Mouse (Mus musculus) liver, adult 2 months (tissue): ENCODE results near the gene Gm20388. TPM values are rescaled to one million over a fixed set of nuclear protein-coding genes. Genes with fewer than 3 reads are reported as not detected.
A peak's percentile ranks its signal among the peaks of the same experiment; 100 is the strongest.

Source experiments
- DNase-seq: peaks from one replicate; pipeline ENCODE4 v3.0.0-alpha.2; 2011; ENCODE audit warnings: low read depth, low spot score; ENCODE audit errors: extremely low read depth
- H3K27ac ChIP-seq: fragments of 200-500 bp; replicated peaks from 2 replicates; pipeline ENCODE4 v1.5.1; 2012; ENCODE audit warnings: low read depth, mild to moderate bottlenecking, control low read depth, inconsistent platforms, low read length; ENCODE audit not compliant: insufficient read depth
- H3K27me3 ChIP-seq: fragments of 200-500 bp; 2 replicates; pipeline ENCODE4 v1.6.1; 2012; ENCODE audit warnings: mild to moderate bottlenecking, moderate library complexity, low read length, inconsistent platforms; ENCODE audit not compliant: control insufficient read depth, insufficient read depth
- H3K36me3 ChIP-seq: fragments of 200-500 bp; 2 replicates; pipeline ENCODE4 v1.6.1; 2012; ENCODE audit warnings: low read length, inconsistent platforms; ENCODE audit not compliant: control insufficient read depth, insufficient read depth
- H3K4me1 ChIP-seq: fragments of 200-500 bp; 2 replicates; pipeline ENCODE4 v1.6.1; 2011; ENCODE audit warnings: low read length; ENCODE audit not compliant: control insufficient read depth, insufficient read depth
- H3K4me3 ChIP-seq: fragments of 200-500 bp; 2 replicates; pipeline ENCODE4 v1.5.1; 2011; ENCODE audit warnings: low read depth, mild to moderate bottlenecking, control low read depth, low read length, moderate library complexity; ENCODE audit not compliant: insufficient read depth
- H3K79me2 ChIP-seq: fragments of 200-500 bp; 2 replicates; pipeline ENCODE4 v1.6.1; 2012; ENCODE audit warnings: inconsistent platforms, mild to moderate bottlenecking, low read length, moderate library complexity; ENCODE audit not compliant: control insufficient read depth, insufficient read depth
- H3K9ac ChIP-seq: fragments of 200-500 bp; 2 replicates; pipeline ENCODE4 v1.6.1; 2012; ENCODE audit warnings: low read depth, mild to moderate bottlenecking, control low read depth, inconsistent platforms, low read length
- CTCF ChIP-seq: fragments of 200-500 bp; IDR thresholded peaks from 2 replicates; pipeline ENCODE4 v1.5.1; 2011; ENCODE audit warnings: low read depth, low read length, control low read depth
- POLR2A ChIP-seq: fragments of 200-500 bp; IDR thresholded peaks from 2 replicates; pipeline ENCODE4 v1.6.1; 2011; ENCODE audit warnings: low read length, control low read depth; ENCODE audit not compliant: insufficient read depth; ENCODE audit errors: extremely low read depth
- WGBS: fragments of 180-500 bp; shearing (Covaris S2); methylation state at CpG from one replicate; pipeline ENCODE4 v1.1.7; 2018; 5-methylcytosine and 5-hydroxymethylcytosine counted together
- polyA plus RNA-seq: library from polyadenylated mRNA; depleted of rRNA; stranded (reverse); fragments of >200 nt; gene quantifications from 2 replicates; pipeline ENCODE4 v1.2.3, GENCODE M21; 2012
- total RNA-seq: library from RNA; depleted of rRNA; stranded (reverse); fragments of >200 nt; gene quantifications from 2 replicates; pipeline ENCODE4 v1.2.3, GENCODE M21; 2014

Gene Gm20388
- total and polyA plus RNA-seq, 2 experiments = 6.4 to 19.9 TPM

- Histone ChIP-seq H3K4me1 (0 out of 2 replicates have a peak, but pooled peaks cover 4% of the 10 kb centered on the region), H3K9ac (no peak overlapping the region), H3K36me3 (no peaks in the 10 kb centered on the region), H3K4me3 (no peak overlapping the region), H3K27me3 (no peaks in the 10 kb centered on the region), H3K79me2 (peaks cover 4% of the 10 kb centered on the region; the same call in 1 of the 2 replicates), H3K27ac (no peak overlapping the region)
- WGBS = 79% methylated on average over 8 of the region's 8 CpGs
- TF ChIP-seq CTCF (no peak), POLR2A (no peak)
- DNase-seq = no peak
These were observed 324.2 kb downstream of the Gm20388 start for GRCm38 (mm10) chr8:120234866-120235265.

DNA sequence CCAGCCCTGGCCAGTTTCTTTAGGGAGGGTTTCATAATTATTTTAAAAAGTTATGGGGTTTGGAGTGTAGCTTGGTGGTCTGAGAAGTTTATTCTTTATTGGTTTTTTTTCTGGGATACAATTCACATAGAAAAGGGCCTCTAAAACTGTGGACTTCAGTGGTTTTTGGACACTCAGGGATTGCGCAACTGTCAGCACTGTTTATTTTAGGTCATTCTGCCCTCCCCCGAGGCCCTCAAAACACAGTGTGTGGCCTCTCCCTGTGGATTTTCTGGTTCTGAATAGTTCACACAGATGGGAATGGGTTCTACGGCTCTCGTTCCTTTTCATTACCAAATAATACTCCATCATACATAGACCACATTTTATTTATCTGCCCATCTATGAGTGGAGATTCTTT, 332.6 kb downstream of the Gm20388 start:
- 18% methylated on average over 4 of the region's 4 CpGs for WGBS

DNA sequence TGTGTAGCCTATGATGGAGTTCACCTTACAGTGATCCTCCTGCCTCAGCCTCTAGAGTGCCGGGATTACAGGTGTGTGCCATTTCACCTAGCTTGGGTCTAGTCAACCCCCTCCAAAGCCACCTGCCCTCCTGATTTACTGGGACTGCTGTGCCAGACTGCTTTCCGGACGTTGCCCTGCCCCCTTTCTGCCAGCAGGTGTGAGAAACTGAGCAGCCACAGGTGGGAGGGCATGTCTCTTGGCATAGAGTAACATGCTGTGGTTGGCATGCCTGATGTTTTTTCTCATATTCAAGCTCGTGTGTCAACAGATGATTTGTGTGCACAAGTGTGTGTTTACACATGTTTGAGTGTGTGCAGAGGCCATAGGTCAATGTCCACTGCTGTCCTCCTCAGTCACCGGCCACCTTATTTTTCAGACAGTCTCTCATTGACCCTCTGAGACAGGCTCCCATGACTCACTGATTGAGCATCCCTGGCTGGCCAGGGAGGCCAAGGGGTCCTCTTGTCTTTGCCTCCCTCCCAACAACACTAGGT, 333.3 kb downstream of the Gm20388 start:
- no peaks in the 10 kb centered on the region for H3K27me3 ChIP-seq
- 38% methylated on average over 5 of the region's 5 CpGs for WGBS
- H3K36me3 ChIP-seq = no peaks in the 10 kb centered on the region
- H3K4me1 ChIP-seq = peaks cover 11% of the 10 kb centered on the region
- TF ChIP-seq CTCF = peak; percentile 26; the same call in 1 of the 2 replicates
- TF ChIP-seq POLR2A = no peak
- peak overlapping the region; percentile 60 for H3K27ac ChIP-seq
- H3K4me3 ChIP-seq = no peak overlapping the region
- DNase-seq = peak; percentile 86
- no peak overlapping the region for H3K9ac ChIP-seq
- no peaks in the 10 kb centered on the region for H3K79me2 ChIP-seq

More for the DNA sequence above, 332.6 kb downstream of the Gm20388 start:
- Histone ChIP-seq H3K9ac (no peak overlapping the region), H3K36me3 (no peaks in the 10 kb centered on the region), H3K27ac (peak overlapping the region; percentile 60; the same call in 1 of the 2 replicates), H3K27me3 (no peaks in the 10 kb centered on the region), H3K79me2 (no peaks in the 10 kb centered on the region), H3K4me3 (no peak overlapping the region), H3K4me1 (peaks cover 11% of the 10 kb centered on the region)
- TF ChIP-seq POLR2A (no peak), CTCF (no peak)
- peak; percentile 92 for DNase-seq

DNA sequence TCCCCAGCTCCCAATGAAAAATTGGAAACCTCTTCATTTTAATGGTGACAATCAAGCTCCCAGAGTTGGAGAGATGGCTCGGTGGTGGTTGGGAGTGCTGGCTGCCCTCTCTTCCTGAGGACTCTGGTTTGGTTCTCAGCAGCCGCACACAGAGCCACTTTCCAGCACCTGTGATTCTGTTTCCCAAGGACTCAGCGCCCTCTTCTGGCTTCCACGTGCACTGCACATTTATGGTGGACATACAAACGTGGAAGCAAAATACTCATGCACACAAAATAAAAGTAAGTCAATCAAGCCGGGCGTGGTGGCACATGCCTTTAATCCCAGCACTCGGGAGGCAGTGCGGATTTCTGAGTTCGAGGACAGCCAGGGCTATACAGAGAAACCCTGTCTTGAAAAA, 333.9 kb downstream of the Gm20388 start:
- Histone ChIP-seq H3K9ac (no peak overlapping the region), H3K27ac (no peak overlapping the region; the same call in 1 of the 2 replicates), H3K27me3 (no peaks in the 10 kb centered on the region), H3K4me3 (no peak overlapping the region), H3K36me3 (no peaks in the 10 kb centered on the region), H3K4me1 (peaks cover 11% of the 10 kb centered on the region), H3K79me2 (no peaks in the 10 kb centered on the region)
- WGBS = 95% methylated on average over 10 of the region's 10 CpGs
- DNase-seq = no peak
- TF ChIP-seq CTCF (peak; percentile 48), POLR2A (no peak)

- Histone ChIP-seq H3K9ac (no peak overlapping the region), H3K4me3 (no peak overlapping the region), H3K4me1 (peaks cover 10% of the 10 kb centered on the region), H3K36me3 (no peaks in the 10 kb centered on the region), H3K79me2 (no peaks in the 10 kb centered on the region), H3K27ac (no peak overlapping the region), H3K27me3 (no peaks in the 10 kb centered on the region)
- peak; percentile 13 for DNase-seq
- TF ChIP-seq CTCF = peak; percentile 45
- TF ChIP-seq POLR2A = no peak
- WGBS = 86% methylated on average over 5 of the region's 5 CpGs
These were observed 337.0 kb downstream of the Gm20388 start for GRCm38 (mm10) chr8:120247618-120248017.

GRCm38 (mm10) chr8:120248031-120248430, 337.4 kb downstream of the Gm20388 start:
- no peak overlapping the region for H3K4me3 ChIP-seq
- DNase-seq = peak; percentile 33
- TF ChIP-seq CTCF (no peak), POLR2A (no peak)
- H3K36me3 ChIP-seq = no peaks in the 10 kb centered on the region
- no peaks in the 10 kb centered on the region for H3K79me2 ChIP-seq
- no peak overlapping the region for H3K9ac ChIP-seq
- H3K4me1 ChIP-seq = peaks cover 8% of the 10 kb centered on the region
- WGBS = 70% methylated on average over 7 of the region's 7 CpGs
- H3K27me3 ChIP-seq = no peaks in the 10 kb centered on the region
- no peak overlapping the region for H3K27ac ChIP-seq
